Mouse (Mus musculus): Measurements from ENCODE around the gene Pitpnc1. TPM values are rescaled to one million over a fixed set of nuclear protein-coding genes. Genes with fewer than 3 reads are reported as not detected.

Gene Pitpnc1
- polyA plus RNA-seq, 1 experiment from 2014 or later = 16.2 TPM

DNA sequence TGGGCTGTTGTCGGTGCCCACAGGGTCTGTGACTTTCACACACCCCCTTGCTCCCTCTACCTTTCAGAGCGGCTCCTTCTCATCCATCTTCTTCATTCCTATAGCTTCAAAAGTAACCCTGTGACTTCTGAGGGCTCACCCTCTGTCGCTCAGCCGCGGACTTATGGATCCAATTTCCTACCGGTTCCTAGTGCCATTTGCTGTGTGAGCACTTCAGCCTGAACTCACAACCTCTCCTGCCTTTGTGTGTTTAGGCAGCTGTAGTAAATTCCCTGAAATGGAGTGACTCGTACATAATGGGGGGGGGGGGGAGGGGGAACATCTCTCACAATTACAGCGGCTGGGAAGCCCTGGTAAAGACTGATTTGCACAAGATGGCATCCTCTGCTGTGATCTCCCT lies 191.2 kb downstream of the Pitpnc1 start:
- Histone ChIP-seq H3K27me3 (ENCODE audit: insufficient read depth, low read length) (no peaks in the 10 kb centered on the region), H3K36me3 (ENCODE audit: insufficient read depth) (no peaks in the 10 kb centered on the region), H3K4me2 (no peak overlapping the region), H3K9ac (no peak overlapping the region), H3K27ac (ENCODE audit: low read depth) (no peak overlapping the region), H3K4me3 (ENCODE audit: low read depth, low read length) (no peak overlapping the region), H3K9me3 (ENCODE audit: low read depth, low read length) (no peaks in the 10 kb centered on the region), H3K4me1 (ENCODE audit: insufficient read depth) (no peaks in the 10 kb centered on the region)
- DNase-seq = no peak
- no peak for ATAC-seq (ENCODE audit: insufficient read depth)
- TF ChIP-seq CTCF (IDR thresholded peaks at IDR 0.05; ENCODE audit: low read depth) = no peak
- WGBS = 23% methylated on average over 8 of the region's 8 CpGs

DNA sequence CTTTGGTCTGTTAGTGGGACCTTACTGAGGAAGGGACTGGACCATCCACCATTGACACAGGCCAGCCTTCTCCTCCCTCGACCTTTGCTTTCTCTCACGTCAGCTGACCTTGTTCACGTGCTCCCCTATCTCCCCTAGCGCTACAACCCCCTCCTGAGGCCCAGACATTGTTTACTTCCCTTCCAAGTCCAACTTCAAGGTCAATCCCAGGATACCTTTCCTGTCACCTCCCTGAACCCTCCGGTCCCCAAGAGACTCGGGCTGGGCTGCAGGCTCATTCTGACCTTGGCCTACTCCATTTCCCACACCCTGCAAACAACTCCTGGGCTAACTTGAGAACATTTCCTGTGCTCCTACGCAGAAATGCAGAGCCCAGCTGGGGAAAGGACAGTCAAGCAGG lies 193.6 kb downstream of the Pitpnc1 start:
- H3K27me3 ChIP-seq (ENCODE audit: insufficient read depth, low read length) = no peaks in the 10 kb centered on the region
- ATAC-seq (ENCODE audit: insufficient read depth) (no peak), DNase-seq (peak; percentile 12)
- H3K4me3 ChIP-seq (ENCODE audit: low read depth, low read length) = no peak overlapping the region
- H3K4me2 ChIP-seq = no peak overlapping the region
- 0 out of 2 replicates have a peak, but pooled peaks cover 7% of the 10 kb centered on the region for H3K4me1 ChIP-seq (ENCODE audit: insufficient read depth)
- H3K9ac ChIP-seq = no peak overlapping the region
- H3K36me3 ChIP-seq (ENCODE audit: insufficient read depth) = no peaks in the 10 kb centered on the region
- no peaks in the 10 kb centered on the region for H3K9me3 ChIP-seq (ENCODE audit: low read depth, low read length)
- no peak for TF ChIP-seq CTCF (IDR thresholded peaks at IDR 0.05; ENCODE audit: low read depth)
- WGBS = 51% methylated on average over 7 of the region's 7 CpGs
- no peak overlapping the region for H3K27ac ChIP-seq (ENCODE audit: low read depth)

DNA sequence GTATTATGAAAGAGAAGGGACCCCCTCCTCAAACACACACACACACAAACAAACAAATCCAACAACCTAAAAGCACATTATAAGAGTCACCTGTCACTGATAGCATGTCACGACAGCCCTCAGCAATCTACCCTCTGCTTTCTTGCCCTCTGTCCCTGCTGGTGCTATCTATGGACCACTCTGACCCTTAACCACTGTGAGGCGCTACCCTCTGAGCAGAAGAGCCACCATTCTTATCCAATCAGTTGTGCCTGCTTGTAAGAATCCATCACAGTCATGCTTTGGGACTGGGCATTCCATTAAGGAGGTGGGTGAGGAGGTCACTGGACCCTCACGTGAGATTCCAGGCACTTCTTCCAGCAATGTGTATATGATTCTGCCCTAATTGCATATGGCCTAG lies 194.2 kb downstream of the Pitpnc1 start:
- no peak overlapping the region for H3K4me3 ChIP-seq (ENCODE audit: low read depth, low read length)

DNA sequence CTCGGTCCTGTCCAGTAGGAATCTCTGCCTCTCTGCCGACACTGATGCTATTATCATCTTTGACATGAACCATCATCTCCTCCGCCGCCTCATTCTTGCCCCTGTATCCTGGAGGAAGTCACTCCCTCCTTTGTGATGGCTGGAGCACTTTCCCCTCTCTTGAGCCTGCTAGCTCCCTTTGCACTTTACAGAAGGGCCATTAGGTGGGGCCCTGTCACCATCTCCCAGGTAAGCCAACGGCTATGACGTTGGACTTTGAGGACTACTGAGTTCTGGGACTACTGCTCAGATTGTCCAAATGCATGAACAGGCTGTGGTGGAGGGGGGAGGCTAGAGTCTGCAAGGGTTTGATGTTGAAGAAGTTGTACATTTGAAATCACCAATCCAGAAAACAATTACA lies 194.6 kb downstream of the Pitpnc1 start:
- H3K36me3 ChIP-seq (ENCODE audit: insufficient read depth) = no peaks in the 10 kb centered on the region
- 24% methylated on average over 6 of the region's 6 CpGs for WGBS
- H3K27ac ChIP-seq (ENCODE audit: low read depth) = no peak overlapping the region
- no peak overlapping the region for H3K4me3 ChIP-seq (ENCODE audit: low read depth, low read length)
- H3K9ac ChIP-seq = no peak overlapping the region
- DNase-seq = peak; percentile 75
- TF ChIP-seq CTCF (IDR thresholded peaks at IDR 0.05; ENCODE audit: low read depth) = peak; percentile 78
- H3K9me3 ChIP-seq (ENCODE audit: low read depth, low read length) = no peaks in the 10 kb centered on the region
- no peaks in the 10 kb centered on the region for H3K27me3 ChIP-seq (ENCODE audit: insufficient read depth, low read length)
- no peak overlapping the region for H3K4me2 ChIP-seq
- ATAC-seq (ENCODE audit: insufficient read depth) = peak; percentile 58; the same call in 1 of the 2 replicates
- 0 out of 2 replicates have a peak, but pooled peaks cover 8% of the 10 kb centered on the region for H3K4me1 ChIP-seq (ENCODE audit: insufficient read depth)

More for the DNA sequence above, 194.2 kb downstream of the Pitpnc1 start:
- Histone ChIP-seq H3K4me1 (ENCODE audit: insufficient read depth) (0 out of 2 replicates have a peak, but pooled peaks cover 8% of the 10 kb centered on the region), H3K4me2 (no peak overlapping the region), H3K27ac (ENCODE audit: low read depth) (no peak overlapping the region), H3K36me3 (ENCODE audit: insufficient read depth) (no peaks in the 10 kb centered on the region), H3K9me3 (ENCODE audit: low read depth, low read length) (no peaks in the 10 kb centered on the region), H3K9ac (no peak overlapping the region), H3K27me3 (ENCODE audit: insufficient read depth, low read length) (no peaks in the 10 kb centered on the region)
- ATAC-seq (ENCODE audit: insufficient read depth) = no peak
- WGBS = 45% methylated on average over 3 of the region's 3 CpGs
- TF ChIP-seq CTCF (IDR thresholded peaks at IDR 0.05; ENCODE audit: low read depth) = no peak
- DNase-seq = no peak

DNA sequence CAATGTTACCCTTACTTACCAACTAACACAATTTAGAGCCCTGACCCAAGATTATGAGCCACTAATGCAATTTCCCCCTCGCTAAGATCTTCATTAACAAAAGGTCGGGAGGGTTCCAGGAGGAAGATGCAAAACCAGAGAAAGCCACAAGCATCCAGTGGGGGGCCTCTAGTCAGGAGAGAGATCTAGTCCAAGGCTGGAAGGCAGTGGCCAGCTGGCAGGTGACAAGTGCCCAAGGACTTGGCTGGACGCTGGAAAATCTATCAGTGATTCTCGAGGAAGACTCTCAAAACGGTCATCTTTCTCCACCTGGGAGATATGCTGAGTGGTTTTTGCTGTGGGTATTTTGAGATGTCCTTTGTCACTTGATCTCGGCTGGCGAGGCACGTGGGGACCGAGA lies 196.3 kb downstream of the Pitpnc1 start:
- H3K4me3 ChIP-seq (ENCODE audit: low read depth, low read length) = no peak overlapping the region
- 0 out of 2 replicates have a peak, but pooled peaks cover 8% of the 10 kb centered on the region for H3K4me1 ChIP-seq (ENCODE audit: insufficient read depth)
- H3K9me3 ChIP-seq (ENCODE audit: low read depth, low read length) = no peaks in the 10 kb centered on the region
- H3K4me2 ChIP-seq = no peak overlapping the region
- ATAC-seq (ENCODE audit: insufficient read depth) = no peak
- no peak for DNase-seq
- no peak for TF ChIP-seq CTCF (IDR thresholded peaks at IDR 0.05; ENCODE audit: low read depth)
- no peaks in the 10 kb centered on the region for H3K27me3 ChIP-seq (ENCODE audit: insufficient read depth, low read length)
- H3K9ac ChIP-seq = no peak overlapping the region
- no peak overlapping the region for H3K27ac ChIP-seq (ENCODE audit: low read depth)
- WGBS = 67% methylated on average over 9 of the region's 9 CpGs
- H3K36me3 ChIP-seq (ENCODE audit: insufficient read depth) = no peaks in the 10 kb centered on the region

DNA sequence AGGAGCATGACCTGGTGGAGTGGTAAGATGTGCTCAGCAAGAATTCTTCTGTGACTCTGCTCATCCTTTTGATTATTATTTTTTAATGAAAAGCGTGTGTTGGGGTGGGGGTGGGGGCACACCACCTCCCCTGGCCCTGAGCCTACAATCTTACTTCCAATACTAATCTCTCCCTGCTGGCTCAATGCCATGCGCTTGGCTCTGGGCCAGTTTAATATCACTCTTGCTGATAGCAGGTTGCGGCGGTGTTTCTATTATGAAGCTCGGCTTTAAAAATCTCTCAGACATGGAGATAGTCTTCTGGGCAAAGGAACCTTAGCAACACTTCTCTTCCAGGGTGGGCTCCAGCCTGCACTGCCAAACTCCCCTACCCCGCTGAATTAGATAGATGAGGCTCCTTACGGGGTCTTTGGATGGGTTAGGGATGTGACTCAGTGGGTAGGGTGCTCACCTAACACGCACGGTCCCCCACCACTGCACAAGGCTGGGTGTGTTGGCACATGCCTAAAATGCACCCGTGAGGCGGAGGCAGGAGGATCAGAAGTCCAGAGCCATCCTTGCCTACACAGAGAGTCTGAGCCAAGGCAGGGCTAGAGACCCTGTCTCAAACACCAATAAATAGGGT lies 198.0 kb downstream of the Pitpnc1 start:
- DNase-seq (peak; percentile 73), ATAC-seq (ENCODE audit: insufficient read depth) (no peak)
- no peak overlapping the region for H3K4me2 ChIP-seq
- H3K9me3 ChIP-seq (ENCODE audit: low read depth, low read length) = 0 out of 2 replicates have a peak, but pooled peaks cover 5% of the 10 kb centered on the region
- H3K27me3 ChIP-seq (ENCODE audit: insufficient read depth, low read length) = no peaks in the 10 kb centered on the region
- no peak overlapping the region for H3K9ac ChIP-seq
- no peak overlapping the region for H3K4me3 ChIP-seq (ENCODE audit: low read depth, low read length)
- H3K4me1 ChIP-seq (ENCODE audit: insufficient read depth) = 0 out of 2 replicates have a peak, but pooled peaks cover 8% of the 10 kb centered on the region
- no peak for TF ChIP-seq CTCF (IDR thresholded peaks at IDR 0.05; ENCODE audit: low read depth)
- WGBS = 50% methylated on average over 11 of the region's 11 CpGs
- H3K27ac ChIP-seq (ENCODE audit: low read depth) = no peak overlapping the region
- no peaks in the 10 kb centered on the region for H3K36me3 ChIP-seq (ENCODE audit: insufficient read depth)

DNA sequence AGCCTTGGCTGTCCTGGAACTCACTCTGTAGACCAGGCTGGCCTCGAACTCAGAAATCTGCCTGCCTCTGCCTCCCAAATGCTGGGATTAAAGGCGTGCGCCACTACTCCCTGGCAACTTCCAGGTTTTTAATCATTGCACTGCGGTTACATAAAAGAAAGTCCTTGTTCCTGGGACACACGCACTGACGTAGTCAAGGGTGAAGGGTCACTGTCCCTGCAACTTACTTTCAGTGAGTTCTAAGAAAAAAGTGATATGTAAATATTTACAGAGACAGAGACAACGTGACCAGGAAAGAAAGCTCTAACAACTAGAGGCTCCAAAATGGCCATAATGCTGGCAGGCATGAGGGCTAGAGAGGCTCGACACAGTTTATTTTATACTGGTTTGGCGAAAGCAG lies 199.9 kb downstream of the Pitpnc1 start:
- 58% methylated on average over 9 of the region's 9 CpGs for WGBS
- H3K9me3 ChIP-seq (ENCODE audit: low read depth, low read length) = 0 out of 2 replicates have a peak, but pooled peaks cover 5% of the 10 kb centered on the region
- H3K36me3 ChIP-seq (ENCODE audit: insufficient read depth) = no peaks in the 10 kb centered on the region
- H3K4me3 ChIP-seq (ENCODE audit: low read depth, low read length) = no peak overlapping the region
- no peak for ATAC-seq (ENCODE audit: insufficient read depth)
- no peak overlapping the region for H3K4me2 ChIP-seq
- TF ChIP-seq CTCF (IDR thresholded peaks at IDR 0.05; ENCODE audit: low read depth) = no peak
- no peak overlapping the region for H3K9ac ChIP-seq
- DNase-seq = no peak
- H3K4me1 ChIP-seq (ENCODE audit: insufficient read depth) = 0 out of 2 replicates have a peak, but pooled peaks cover 8% of the 10 kb centered on the region
- H3K27ac ChIP-seq (ENCODE audit: low read depth) = no peak overlapping the region
- no peaks in the 10 kb centered on the region for H3K27me3 ChIP-seq (ENCODE audit: insufficient read depth, low read length)

All from lung, embryonic 14.5 days (tissue).